Mouse (Mus musculus): ENCODE data around the gene Maml1.
A peak's percentile ranks its signal among the peaks of the same experiment; 100 is the strongest.

The Maml1 gene

DNA sequence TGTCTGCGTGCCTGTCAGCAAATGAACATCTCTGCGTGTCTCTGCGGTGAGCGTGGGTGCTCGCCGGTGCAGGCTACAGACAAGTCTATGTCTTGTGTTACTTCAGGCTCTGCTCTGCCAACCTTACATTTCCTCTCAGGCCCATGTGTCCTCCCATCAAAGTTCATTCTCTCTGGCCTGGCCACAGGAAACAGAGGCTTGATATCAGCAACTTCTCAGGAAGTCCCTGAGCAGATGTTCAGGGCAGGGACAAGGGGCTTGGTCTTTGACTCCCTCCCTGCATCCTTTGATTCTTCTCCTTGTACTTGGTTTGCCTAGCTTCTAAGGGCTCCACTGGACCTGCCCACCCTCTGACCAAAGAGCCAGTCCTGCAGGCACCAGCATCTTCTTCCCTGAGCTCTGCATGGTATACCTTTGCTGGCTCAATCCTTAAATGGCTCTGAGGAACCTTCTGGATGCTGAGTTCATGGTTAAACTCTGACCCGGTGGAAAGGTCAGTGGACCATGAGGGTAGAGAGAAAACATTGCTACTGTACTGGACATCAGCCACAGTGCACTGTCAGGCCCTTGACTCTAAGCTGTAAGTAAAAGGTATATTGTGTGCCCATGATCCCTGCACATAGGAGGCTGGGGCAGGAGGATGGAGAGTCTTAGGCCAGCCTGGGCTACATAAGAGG lies 51.7 kb downstream of the Maml1 start:
- DNase-seq (ENCODE audit: low read depth), result no peak

GRCm38 (mm10) chr11:50238821-50239791 lies 53.0 kb downstream of the Maml1 start:
- no peak for DNase-seq (ENCODE audit: low read depth)

DNA sequence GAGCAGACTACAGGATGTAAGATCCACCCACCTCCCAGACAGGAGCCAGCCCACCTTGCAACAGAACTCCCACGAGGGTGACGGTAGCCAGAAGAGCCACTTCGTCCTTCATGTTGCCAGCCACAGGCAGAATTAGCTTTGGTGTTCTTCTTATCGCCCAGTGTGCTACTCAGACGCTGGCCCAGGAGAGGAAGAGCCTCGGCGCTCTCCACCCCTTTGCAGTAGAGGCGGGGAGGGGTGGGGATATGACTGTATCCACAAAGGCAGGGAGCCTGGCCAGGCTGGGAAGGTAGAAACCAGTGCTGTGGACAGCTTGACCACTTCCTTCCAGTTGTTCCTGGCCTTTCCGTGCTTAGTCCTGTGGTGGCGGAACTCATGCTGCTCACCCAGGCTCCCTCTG lies 53.8 kb downstream of the Maml1 start, which contains the start of gene Ltc4s:
Gene Ltc4s (minus strand): TSS at position 293 of the 400 bp plus-strand sequence.
- no peak for DNase-seq (ENCODE audit: low read depth)

DNA sequence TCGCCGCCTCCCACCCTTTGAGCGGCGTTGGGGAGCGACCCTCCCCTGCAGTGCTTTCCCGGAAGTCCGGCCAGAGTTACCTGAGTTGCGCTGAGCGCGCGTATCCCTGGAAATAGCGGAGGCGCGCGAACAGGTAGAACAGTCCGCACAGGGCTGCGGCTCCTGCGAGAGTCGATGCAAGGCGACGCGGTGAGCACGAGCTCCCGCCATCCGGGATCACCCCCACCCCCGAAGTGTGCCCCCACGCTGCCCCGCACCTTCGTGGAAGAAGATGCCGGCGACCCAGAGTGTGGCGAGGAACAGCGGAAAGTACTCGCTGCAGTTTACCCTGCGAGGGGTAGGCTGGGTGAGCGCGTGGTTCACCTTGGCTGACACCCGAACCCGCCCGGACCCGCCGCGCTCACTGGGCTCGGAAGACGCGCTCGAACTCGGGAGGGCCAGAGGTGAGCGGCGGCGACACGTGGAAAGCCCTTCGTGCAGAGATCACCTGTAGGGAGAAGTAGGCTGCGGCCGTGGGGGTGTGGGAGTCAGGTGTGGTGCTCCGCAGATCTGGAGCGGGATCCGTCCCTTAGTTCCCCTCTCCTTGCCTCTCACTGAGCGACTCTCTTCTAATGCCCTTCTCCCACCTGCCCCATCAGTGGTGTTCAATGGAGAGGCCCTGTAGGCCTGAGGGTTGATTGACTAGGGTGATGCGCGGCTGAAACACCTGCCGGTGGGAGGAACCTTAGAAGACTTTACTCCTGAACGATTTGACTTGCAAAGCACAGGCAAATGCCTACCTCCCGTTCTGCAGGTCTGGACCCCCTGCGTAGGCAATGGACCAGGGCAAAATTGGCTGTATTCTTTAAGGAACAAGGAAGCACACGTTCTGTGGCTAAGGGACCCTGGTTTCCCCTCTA lies 54.9 kb downstream of the Maml1 start:
- DNase-seq (ENCODE audit: low read depth), result no peak

DNA sequence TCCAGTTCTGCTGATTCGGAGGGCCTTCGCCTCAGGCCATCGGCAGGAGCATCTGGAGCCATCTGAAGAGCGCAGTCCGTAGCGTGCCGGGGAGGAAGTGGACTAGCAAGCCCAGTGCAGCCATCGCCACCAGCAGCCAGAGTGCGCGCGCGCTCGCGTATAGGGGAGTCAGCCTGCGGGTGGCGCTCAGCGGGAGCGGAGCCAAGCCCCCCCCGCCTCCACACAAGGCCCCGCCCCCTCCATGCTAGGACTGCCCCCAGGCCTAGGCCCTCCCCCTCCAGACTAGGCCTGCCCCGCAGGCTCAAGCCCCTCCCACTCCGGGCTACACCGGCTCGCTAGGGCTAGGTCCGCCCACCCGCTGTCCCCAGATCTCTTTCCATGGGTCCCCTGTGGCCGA lies 55.6 kb downstream of the Maml1 start:
- peak; percentile 94 for DNase-seq (ENCODE audit: low read depth)

DNA sequence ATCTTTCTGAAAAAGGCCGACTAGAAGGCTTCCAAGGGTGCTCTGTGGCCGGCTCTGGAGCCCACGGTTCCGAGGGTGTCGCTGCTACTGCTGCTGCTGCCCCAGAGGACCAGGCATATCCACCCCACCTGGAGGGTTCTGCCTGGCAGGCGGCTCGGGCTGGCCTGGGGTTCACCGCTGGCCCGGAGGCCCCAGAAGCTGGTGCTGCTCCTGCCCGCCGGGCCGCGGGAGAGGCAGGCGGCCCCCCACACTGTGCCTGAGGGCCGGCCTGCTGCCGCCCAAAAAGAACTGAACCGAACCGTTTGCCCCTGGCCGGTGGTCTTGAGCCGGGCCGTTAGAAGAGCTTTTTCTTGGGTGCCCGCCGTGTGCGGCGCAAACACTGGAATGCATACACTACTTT lies 57.5 kb downstream of the Maml1 start:
- DNase-seq (ENCODE audit: low read depth), result no peak

- peak; percentile 63 for DNase-seq (ENCODE audit: low read depth)
These were observed 58.1 kb downstream of the Maml1 start for GRCm38 (mm10) chr11:50233993-50234392.

DNA sequence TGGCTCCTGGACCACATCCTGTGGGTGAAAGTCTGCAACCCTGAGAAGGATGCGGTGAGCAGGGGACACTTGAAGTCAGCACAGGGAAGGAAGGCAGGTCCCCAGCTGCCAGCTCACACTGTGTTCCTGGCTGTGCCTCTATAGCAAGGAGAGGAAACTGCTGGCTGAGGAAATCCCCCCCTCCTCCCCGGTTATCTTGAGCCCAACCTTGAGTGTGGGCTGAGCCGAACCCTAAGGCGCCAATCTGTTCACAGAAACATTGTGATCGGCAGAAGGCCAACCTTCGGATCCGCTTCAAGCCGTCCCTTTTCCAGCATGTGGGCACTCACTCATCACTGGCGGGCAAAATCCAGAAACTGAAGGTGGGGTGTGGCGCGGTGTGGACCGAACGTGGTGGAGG lies 59.1 kb downstream of the Maml1 start:
- DNase-seq (ENCODE audit: low read depth), result peak; percentile 31

DNA sequence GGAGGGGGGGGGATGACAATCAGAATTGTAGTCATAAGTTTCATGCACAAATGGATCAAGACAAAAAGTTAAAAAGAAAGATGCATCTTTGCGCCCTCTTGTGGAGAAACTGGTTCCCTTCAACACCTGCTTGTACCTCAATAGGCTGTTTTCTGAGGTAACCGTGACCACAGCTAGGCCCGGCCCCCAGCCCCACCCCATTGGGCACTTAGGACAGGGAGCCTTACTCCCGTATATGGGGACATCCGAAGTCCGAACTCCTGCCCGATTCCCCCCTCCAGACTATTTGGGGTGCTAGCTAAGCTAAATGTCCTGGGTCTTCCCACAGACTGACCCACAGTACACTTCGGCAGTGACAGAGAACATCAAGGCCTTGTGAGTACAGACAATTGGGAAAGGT lies 60.7 kb downstream of the Maml1 start:
- DNase-seq (ENCODE audit: low read depth), result peak; percentile 90

DNA sequence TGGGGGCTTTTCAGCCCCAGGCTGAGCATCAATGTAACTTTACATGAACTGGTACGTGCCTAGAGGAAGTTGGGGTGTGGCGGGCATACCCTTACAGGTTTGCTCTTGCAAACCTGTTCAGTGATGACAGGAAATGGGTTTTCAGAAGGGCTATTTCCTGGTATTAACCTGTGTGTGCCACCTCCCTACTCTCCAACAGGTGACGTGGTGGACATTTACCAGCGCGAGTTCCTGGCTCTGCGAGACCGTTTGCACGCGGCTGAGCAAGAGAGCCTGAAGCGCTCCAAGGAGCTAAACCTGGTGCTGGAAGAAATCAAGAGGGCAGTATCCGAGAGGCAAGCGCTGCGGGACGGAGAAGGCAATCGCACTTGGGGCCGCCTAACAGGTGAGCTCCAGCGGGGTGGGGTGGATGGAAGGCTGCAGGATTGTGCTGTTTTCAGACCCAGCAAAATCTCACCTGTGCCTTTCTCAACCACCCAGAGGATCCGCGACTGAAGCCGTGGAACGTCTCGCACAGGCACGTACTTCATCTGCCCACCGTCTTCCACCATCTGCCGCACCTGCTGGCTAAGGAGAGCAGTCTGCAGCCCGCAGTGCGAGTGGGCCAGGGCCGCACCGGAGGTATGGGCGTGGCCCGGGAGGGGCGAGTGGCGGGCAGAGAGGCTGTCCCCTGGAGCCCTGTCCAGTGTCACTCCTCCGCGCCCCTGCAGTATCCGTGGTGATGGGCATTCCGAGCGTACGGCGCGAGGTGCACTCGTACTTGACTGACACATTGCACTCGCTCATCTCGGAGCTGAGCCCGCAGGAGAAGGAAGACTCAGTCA lies 61.4 kb downstream of the Maml1 start:
- peak; percentile 38 for DNase-seq (ENCODE audit: low read depth)

- no peak for DNase-seq (ENCODE audit: low read depth)
These were observed 62.7 kb downstream of the Maml1 start for GRCm38 (mm10) chr11:50229252-50229910.

DNA sequence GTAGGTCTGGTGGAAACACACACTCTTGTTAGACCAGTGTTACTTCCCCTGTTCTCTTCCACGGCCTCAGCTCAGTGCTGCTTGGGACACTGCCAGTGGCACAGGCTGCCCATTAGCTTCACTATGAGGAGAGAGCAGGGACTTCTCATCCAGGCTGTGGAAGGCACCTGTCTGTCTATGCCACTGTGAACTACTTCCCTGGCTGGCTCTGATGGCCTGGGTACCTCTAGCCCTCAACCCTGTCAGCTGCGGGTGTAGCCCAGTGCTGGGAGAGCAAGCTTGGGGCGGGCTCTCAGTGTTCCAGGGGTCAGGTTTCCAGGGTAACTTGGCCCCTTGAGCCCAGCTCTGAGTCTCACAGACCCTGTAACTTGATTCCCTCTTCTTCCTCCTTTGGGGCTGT lies 63.3 kb downstream of the Maml1 start:
- DNase-seq (ENCODE audit: low read depth), result no peak

- DNase-seq (ENCODE audit: low read depth), result no peak
These were observed 64.4 kb downstream of the Maml1 start for GRCm38 (mm10) chr11:50227736-50228135.

- no peak for DNase-seq (ENCODE audit: low read depth)
These were observed 64.9 kb downstream of the Maml1 start for GRCm38 (mm10) chr11:50227226-50227625.

DNA sequence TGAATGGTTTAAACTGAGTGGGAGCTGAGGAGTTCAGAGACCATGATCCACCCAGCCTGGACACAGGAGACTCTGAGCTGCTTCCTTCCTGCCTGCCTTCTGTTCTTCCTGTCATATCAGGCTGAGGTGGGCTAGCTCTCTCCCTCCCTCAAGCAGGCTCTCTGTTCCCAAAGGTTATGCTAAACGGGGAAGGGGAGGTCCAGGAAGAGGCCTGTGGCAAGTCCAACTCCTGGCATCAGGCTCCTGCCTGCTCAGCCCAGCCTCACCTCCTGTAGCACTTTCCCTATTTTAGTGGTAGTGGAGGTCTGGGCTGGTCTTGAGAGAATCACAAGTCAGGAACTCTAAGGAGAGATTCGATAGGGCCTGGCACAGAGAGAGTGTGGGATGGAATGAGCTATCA lies 65.7 kb downstream of the Maml1 start:
- no peak for DNase-seq (ENCODE audit: low read depth)

GRCm38 (mm10) chr11:50225611-50226378 lies 66.3 kb downstream of the Maml1 start:
- DNase-seq (ENCODE audit: low read depth), result peak; percentile 46

- peak; percentile 62 for DNase-seq (ENCODE audit: low read depth)
These were observed 67.2 kb downstream of the Maml1 start for GRCm38 (mm10) chr11:50224671-50225530.

GRCm38 (mm10) chr11:50223783-50224662 lies 68.1 kb downstream of the Maml1 start:
- peak; percentile 50 for DNase-seq (ENCODE audit: low read depth)

Data from naive thymus-derived CD4-positive, alpha-beta T cell, adult 2 months (primary cell).